Mouse (Mus musculus) small intestine, adult 2 months (tissue): ENCODE data around the gene Hadh.

Experiments
- CTCF ChIP-seq: fragments of 200-500 bp; IDR thresholded peaks from 2 replicates; pipeline ENCODE4 v1.5.1; 2012; ENCODE audit warnings: low read depth, mild to moderate bottlenecking, control low read depth, inconsistent platforms, low read length, moderate library complexity, mixed read lengths; ENCODE audit not compliant: insufficient replicate concordance, insufficient read length; ENCODE audit errors: extremely low read depth
- POLR2A ChIP-seq: fragments of 200-500 bp; IDR thresholded peaks from 2 replicates; pipeline ENCODE4 v1.6.1; 2012; ENCODE audit warnings: low read depth, mild to moderate bottlenecking, control low read depth, inconsistent platforms, low read length, moderate library complexity

DNA sequence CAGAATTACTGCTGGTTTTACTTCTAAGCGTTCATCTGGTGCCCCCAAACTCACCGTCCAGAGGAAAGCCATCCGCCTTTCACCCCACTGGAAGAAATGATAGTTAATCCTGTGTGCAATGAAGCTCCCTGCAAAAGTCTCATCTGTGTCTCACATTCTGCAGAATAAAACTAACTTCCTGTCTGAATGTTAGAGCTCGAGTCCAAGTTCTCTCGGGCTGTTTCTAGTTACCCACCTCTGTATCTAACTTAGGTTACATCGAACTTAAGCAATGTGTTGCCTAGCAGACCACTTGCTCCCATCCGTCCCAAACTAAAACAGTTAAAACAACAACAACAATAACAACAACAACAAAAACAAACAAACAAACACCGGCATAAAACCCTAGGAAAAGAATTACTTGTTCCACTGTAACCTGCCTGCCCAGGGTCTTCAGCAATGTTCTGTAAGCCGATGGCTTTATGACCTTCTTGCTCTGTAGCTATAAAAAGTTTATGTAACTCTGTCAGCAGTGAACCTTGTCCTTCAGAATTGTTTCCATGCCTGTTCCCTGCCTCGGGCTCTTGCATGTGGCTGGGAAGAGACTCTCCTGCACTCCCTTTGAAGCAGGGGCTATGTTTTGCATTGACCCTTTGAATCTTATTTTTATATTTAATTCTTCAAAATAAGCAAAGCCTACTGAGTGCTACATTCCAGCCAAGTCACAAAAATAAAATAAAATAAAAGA is 636 bp upstream of the Hadh start:
- TF ChIP-seq POLR2A (no peak), CTCF (no peak)
